Mouse (Mus musculus): ENCODE results near the gene Iqsec1. TPM values are rescaled to one million over a fixed set of nuclear protein-coding genes. Genes with fewer than 3 reads are reported as not detected.

Gene Iqsec1
- total RNA-seq (2014; rRNA removed) (73.2 and 103 TPM in 2 replicates), polyA plus RNA-seq (2015; fragmentation: Nextera tagmentation; extraction: Ambion mirVana) (14.9 and 21.8 TPM in 2 replicates)

GRCm38 (mm10) chr6:90988648-90989317 is at the start of gene Iqsec1:
Gene Iqsec1 (minus strand): TSS chr6:90988685.
- Histone ChIP-seq H3K4me2 (ENCODE audit: low read depth) (peak within 1 kb of the TSS; percentile 98), H3K4me1 (ENCODE audit: insufficient read depth) (0 out of 2 replicates have a peak, but pooled peaks cover 4% of the 10 kb centered on the region), H3K9me3 (ENCODE audit: low read length) (no peaks in the 10 kb centered on the region), H3K4me3 (ENCODE audit: low read depth, low read length) (peak within 1 kb of the TSS; percentile 75), H3K27me3 (ENCODE audit: insufficient read depth, low read length) (no peaks in the 10 kb centered on the region), H3K36me3 (ENCODE audit: insufficient read depth) (no peaks in the 10 kb centered on the region), H3K9ac (peak within 1 kb of the TSS; percentile 66), H3K27ac (ENCODE audit: low read depth, low read length) (peak within 1 kb of the TSS; percentile 64; the same call in 1 of the 2 replicates)
- WGBS: under 1% methylated on average over 26 of the region's 39 CpGs
- peak; percentile 92 for DNase-seq
- peak; percentile 69 for TF ChIP-seq CTCF (IDR thresholded peaks at IDR 0.05; ENCODE audit: low read depth)
- ATAC-seq: peak; percentile 91

GRCm38 (mm10) chr6:91028256-91028655 is 39.8 kb upstream of the Iqsec1 start:
- Histone ChIP-seq H3K9me3 (ENCODE audit: low read length) (no peaks in the 10 kb centered on the region), H3K4me3 (ENCODE audit: low read depth, low read length) (no peak overlapping the region), H3K4me2 (ENCODE audit: low read depth) (no peak overlapping the region), H3K9ac (no peak overlapping the region), H3K27me3 (ENCODE audit: insufficient read depth, low read length) (no peaks in the 10 kb centered on the region), H3K36me3 (ENCODE audit: insufficient read depth) (peaks cover 26% of the 10 kb centered on the region), H3K27ac (ENCODE audit: low read depth, low read length) (no peak overlapping the region), H3K4me1 (ENCODE audit: insufficient read depth) (no peaks in the 10 kb centered on the region)
- 85% methylated on average over 5 of the region's 5 CpGs for WGBS
- ATAC-seq (no peak), DNase-seq (no peak)
- TF ChIP-seq CTCF (IDR thresholded peaks at IDR 0.05; ENCODE audit: low read depth): no peak

- TF ChIP-seq CTCF (IDR thresholded peaks at IDR 0.05; ENCODE audit: low read depth): no peak
- Histone ChIP-seq H3K27me3 (ENCODE audit: insufficient read depth, low read length) (no peaks in the 10 kb centered on the region), H3K4me2 (ENCODE audit: low read depth) (no peak overlapping the region), H3K4me1 (ENCODE audit: insufficient read depth) (no peaks in the 10 kb centered on the region), H3K9ac (no peak overlapping the region), H3K27ac (ENCODE audit: low read depth, low read length) (no peak overlapping the region), H3K9me3 (ENCODE audit: low read length) (no peaks in the 10 kb centered on the region), H3K36me3 (ENCODE audit: insufficient read depth) (peaks cover 22% of the 10 kb centered on the region), H3K4me3 (ENCODE audit: low read depth, low read length) (no peak overlapping the region)
- ATAC-seq: no peak
- 80% methylated on average over 7 of the region's 7 CpGs for WGBS
- DNase-seq: no peak
Observed at GRCm38 (mm10) chr6:91020810-91021209, 32.3 kb upstream of the Iqsec1 start.

- 92% methylated on average over 7 of the region's 7 CpGs for WGBS
- no peak overlapping the region for H3K4me2 ChIP-seq (ENCODE audit: low read depth)
- H3K9me3 ChIP-seq (ENCODE audit: low read length): no peaks in the 10 kb centered on the region
- H3K27ac ChIP-seq (ENCODE audit: low read depth, low read length): no peak overlapping the region
- no peak for DNase-seq
- H3K9ac ChIP-seq: no peak overlapping the region
- no peak overlapping the region for H3K4me3 ChIP-seq (ENCODE audit: low read depth, low read length)
- no peak for ATAC-seq
- no peaks in the 10 kb centered on the region for H3K27me3 ChIP-seq (ENCODE audit: insufficient read depth, low read length)
- no peaks in the 10 kb centered on the region for H3K4me1 ChIP-seq (ENCODE audit: insufficient read depth)
- TF ChIP-seq CTCF (IDR thresholded peaks at IDR 0.05; ENCODE audit: low read depth): no peak
- H3K36me3 ChIP-seq (ENCODE audit: insufficient read depth): peaks cover 38% of the 10 kb centered on the region
Observed at GRCm38 (mm10) chr6:91016600-91017230, 28.2 kb upstream of the Iqsec1 start.

DNA sequence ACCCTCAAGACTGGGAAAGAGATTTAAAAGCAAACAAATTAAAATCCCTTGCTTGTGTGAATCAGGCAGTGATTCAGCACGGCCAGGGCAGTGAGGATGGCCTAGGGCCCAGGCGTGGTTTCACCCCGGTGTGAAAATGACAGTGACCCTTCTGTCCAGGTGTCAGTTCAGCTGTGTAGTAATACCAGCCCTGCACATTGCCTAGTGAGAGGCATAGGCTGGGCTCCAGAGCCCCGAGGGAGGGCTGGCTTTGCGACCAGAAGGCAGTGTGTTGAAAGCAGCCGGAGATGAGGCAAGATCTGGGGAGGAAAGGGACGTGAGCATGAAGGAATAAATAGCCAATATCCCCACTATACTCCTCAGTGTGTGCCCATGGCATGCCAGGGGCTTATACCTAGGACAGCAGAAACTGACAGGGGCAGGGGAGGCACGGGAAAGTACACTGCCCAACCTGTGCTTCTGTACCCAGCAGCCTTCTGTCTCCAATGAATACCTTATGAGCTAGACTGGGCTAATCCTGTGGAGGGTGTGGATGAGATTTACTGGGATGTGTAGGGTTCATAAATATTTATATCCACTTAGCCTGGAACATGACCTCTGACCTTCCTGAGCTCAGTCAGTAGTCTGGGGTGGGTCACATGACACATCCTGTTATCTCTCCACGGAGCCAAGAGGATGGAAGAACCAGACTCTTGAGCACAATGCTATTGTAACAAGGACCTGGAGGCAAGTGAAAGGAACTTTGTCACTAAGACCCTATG is 25.9 kb upstream of the Iqsec1 start:
- Histone ChIP-seq H3K4me3 (ENCODE audit: low read depth, low read length) (no peak overlapping the region), H3K9ac (no peak overlapping the region), H3K9me3 (ENCODE audit: low read length) (no peaks in the 10 kb centered on the region), H3K36me3 (ENCODE audit: insufficient read depth) (peaks cover 30% of the 10 kb centered on the region), H3K4me1 (ENCODE audit: insufficient read depth) (no peaks in the 10 kb centered on the region), H3K4me2 (ENCODE audit: low read depth) (no peak overlapping the region), H3K27me3 (ENCODE audit: insufficient read depth, low read length) (no peaks in the 10 kb centered on the region), H3K27ac (ENCODE audit: low read depth, low read length) (no peak overlapping the region)
- ATAC-seq: no peak
- no peak for TF ChIP-seq CTCF (IDR thresholded peaks at IDR 0.05; ENCODE audit: low read depth)
- WGBS: 77% methylated on average over 9 of the region's 9 CpGs
- no peak for DNase-seq

DNA sequence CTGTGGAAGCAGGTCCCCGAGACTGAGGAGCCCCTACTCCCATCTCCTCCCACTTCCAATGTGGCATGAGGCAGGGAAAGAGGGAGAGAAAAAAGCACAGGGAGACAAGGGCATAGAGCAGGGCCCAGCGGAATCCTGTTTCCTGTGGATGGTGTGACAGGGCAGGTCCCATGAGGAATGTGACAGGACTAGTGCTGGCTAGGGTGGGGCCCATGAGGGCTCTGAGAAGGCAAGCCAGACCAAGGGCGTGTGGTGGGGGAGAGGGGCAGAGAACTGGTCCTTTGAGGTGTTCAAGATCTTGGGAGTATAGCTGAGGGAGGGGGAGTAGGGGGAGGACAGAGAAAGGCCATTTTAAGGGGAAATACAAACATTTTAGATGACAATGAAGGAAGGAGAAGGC is 24.0 kb upstream of the Iqsec1 start:
- Histone ChIP-seq H3K4me1 (ENCODE audit: insufficient read depth) (no peaks in the 10 kb centered on the region), H3K27me3 (ENCODE audit: insufficient read depth, low read length) (no peaks in the 10 kb centered on the region), H3K4me3 (ENCODE audit: low read depth, low read length) (no peak overlapping the region), H3K9ac (no peak overlapping the region), H3K9me3 (ENCODE audit: low read length) (no peaks in the 10 kb centered on the region), H3K27ac (ENCODE audit: low read depth, low read length) (no peak overlapping the region), H3K4me2 (ENCODE audit: low read depth) (no peak overlapping the region), H3K36me3 (ENCODE audit: insufficient read depth) (peaks cover 21% of the 10 kb centered on the region)
- ATAC-seq (no peak), DNase-seq (no peak)
- no peak for TF ChIP-seq CTCF (IDR thresholded peaks at IDR 0.05; ENCODE audit: low read depth)
- 87% methylated on average over 3 of the region's 3 CpGs for WGBS

DNA sequence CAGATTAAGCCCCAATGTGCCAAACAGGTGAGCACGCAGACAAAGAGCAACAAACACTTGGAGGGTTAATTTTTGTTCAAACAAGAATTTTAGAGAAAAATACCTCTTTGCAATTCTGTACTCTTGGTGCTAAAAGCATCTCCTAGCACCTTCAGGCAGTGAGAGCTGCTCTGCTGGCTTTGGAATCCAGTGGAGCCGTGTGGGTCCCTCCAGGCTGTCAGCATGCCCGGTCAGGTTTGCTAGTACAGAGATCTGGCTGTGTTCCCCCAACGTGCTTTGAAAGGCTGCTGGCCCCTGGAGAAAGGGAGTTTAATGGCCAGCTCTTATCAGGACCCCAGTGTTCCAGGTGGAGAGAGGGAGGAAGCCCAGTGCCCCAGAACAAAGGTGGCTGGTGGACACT is 23.1 kb upstream of the Iqsec1 start:
- Histone ChIP-seq H3K9me3 (ENCODE audit: low read length) (no peaks in the 10 kb centered on the region), H3K4me2 (ENCODE audit: low read depth) (no peak overlapping the region), H3K9ac (no peak overlapping the region), H3K4me1 (ENCODE audit: insufficient read depth) (no peaks in the 10 kb centered on the region), H3K4me3 (ENCODE audit: low read depth, low read length) (no peak overlapping the region), H3K27ac (ENCODE audit: low read depth, low read length) (no peak overlapping the region), H3K36me3 (ENCODE audit: insufficient read depth) (peaks cover 21% of the 10 kb centered on the region), H3K27me3 (ENCODE audit: insufficient read depth, low read length) (no peaks in the 10 kb centered on the region)
- WGBS: 77% methylated on average over 4 of the region's 4 CpGs
- no peak for TF ChIP-seq CTCF (IDR thresholded peaks at IDR 0.05; ENCODE audit: low read depth)
- ATAC-seq: no peak
- DNase-seq: no peak

Measured in forebrain, postnatal 0 days (tissue).